Mouse (Mus musculus): ENCODE results near the gene Adamtsl3. TPM values are rescaled to one million over a fixed set of nuclear protein-coding genes. Genes with fewer than 3 reads are reported as not detected.

Gene Adamtsl3
- total RNA-seq (2014; rRNA removed) (4.2 and 4.3 TPM in 2 replicates), polyA plus RNA-seq (2015; fragmentation: Nextera tagmentation; extraction: Ambion mirVana) (0.91 and 1.2 TPM in 2 replicates)

GRCm38 (mm10) chr7:82335211-82336121 lies at the start of gene Adamtsl3:
Gene Adamtsl3 (plus strand): TSS chr7:82335694.
- peak; percentile 51 for DNase-seq (ENCODE audit: low spot score)
- peak within 1 kb of the TSS; percentile 74 for H3K4me2 ChIP-seq (ENCODE audit: low read depth, low read length, poor library complexity, severe bottlenecking)
- H3K36me3 ChIP-seq (ENCODE audit: insufficient read depth, low read length) = no peaks in the 10 kb centered on the region
- TF ChIP-seq CTCF (IDR thresholded peaks at IDR 0.05) = no peak
- peak; percentile 45 for ATAC-seq (ENCODE audit: low FRiP score)
- peak within 1 kb of the TSS; percentile 46 for H3K4me3 ChIP-seq (ENCODE audit: low read depth, low read length)
- H3K9ac ChIP-seq (replicated peaks; ENCODE audit: low read length, poor library complexity, severe bottlenecking) = peak within 1 kb of the TSS; percentile 39
- no peaks in the 10 kb centered on the region for H3K9me3 ChIP-seq (ENCODE audit: low read length)
- peaks cover 27% of the 10 kb centered on the region for H3K27me3 ChIP-seq (ENCODE audit: insufficient read depth, low read length)
- 1% methylated on average over 87 of the region's 95 CpGs for WGBS
- no peaks in the 10 kb centered on the region for H3K4me1 ChIP-seq (ENCODE audit: insufficient read depth, low read length)
- H3K27ac ChIP-seq (ENCODE audit: low read depth, low read length) = no peak within 1 kb of the TSS

DNA sequence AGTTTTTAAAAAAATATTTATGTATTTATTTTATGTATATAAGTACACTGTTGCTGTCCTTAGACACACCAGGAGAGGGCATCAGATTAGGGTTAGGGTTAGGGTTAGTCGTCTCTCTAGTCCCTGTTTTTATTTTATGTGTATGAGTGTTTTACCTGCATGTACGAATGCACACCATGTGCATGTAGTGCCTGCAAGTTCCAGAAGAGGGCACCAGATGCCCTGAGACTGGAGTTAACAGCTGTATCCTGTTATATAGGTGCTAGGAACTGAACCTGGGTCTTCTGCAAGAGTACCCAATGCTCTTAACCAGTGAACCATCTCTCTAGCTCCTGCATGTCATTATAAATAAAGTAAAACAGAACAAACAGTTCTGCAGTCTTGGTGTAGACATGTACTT lies 48.3 kb upstream of the Adamtsl3 start:
- H3K4me2 ChIP-seq (ENCODE audit: low read depth, low read length, poor library complexity, severe bottlenecking) = no peak overlapping the region
- H3K4me3 ChIP-seq (ENCODE audit: low read depth, low read length) = no peak overlapping the region
- WGBS = 97% methylated on average over 2 of the region's 2 CpGs
- no peak overlapping the region for H3K9ac ChIP-seq (replicated peaks; ENCODE audit: low read length, poor library complexity, severe bottlenecking)
- DNase-seq (ENCODE audit: low spot score) (no peak), ATAC-seq (ENCODE audit: low FRiP score) (no peak)
- H3K36me3 ChIP-seq (ENCODE audit: insufficient read depth, low read length) = peaks cover 4% of the 10 kb centered on the region; the same call in 1 of the 2 replicates
- TF ChIP-seq CTCF (IDR thresholded peaks at IDR 0.05) = peak; percentile 44
- no peaks in the 10 kb centered on the region for H3K27me3 ChIP-seq (ENCODE audit: insufficient read depth, low read length)
- no peaks in the 10 kb centered on the region for H3K9me3 ChIP-seq (ENCODE audit: low read length)
- no peaks in the 10 kb centered on the region for H3K4me1 ChIP-seq (ENCODE audit: insufficient read depth, low read length)
- no peak overlapping the region for H3K27ac ChIP-seq (ENCODE audit: low read depth, low read length)

DNA sequence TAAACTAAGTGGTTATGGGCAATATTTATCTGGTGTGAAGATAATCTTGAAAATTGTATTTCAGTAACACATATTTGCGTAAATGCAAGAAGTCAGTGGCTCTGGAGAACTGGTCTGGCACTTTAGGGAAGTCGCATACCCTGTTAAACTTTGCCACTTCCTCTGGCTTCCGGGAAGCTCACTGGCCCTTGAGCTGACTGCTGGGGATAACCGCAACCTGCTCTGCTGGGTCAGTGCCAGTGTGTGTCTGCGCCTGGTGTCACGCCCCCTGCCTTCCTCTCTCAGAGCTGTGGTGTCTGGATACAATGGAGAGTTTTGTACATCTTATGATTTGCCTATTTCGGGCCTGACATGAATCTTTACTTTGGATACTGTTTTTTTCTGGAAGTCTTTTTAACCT lies 42.1 kb upstream of the Adamtsl3 start:
- no peaks in the 10 kb centered on the region for H3K4me1 ChIP-seq (ENCODE audit: insufficient read depth, low read length)
- H3K27me3 ChIP-seq (ENCODE audit: insufficient read depth, low read length) = no peaks in the 10 kb centered on the region
- no peak for TF ChIP-seq CTCF (IDR thresholded peaks at IDR 0.05)
- H3K4me3 ChIP-seq (ENCODE audit: low read depth, low read length) = no peak overlapping the region
- no peak overlapping the region for H3K4me2 ChIP-seq (ENCODE audit: low read depth, low read length, poor library complexity, severe bottlenecking)
- peak; percentile 44 for DNase-seq (ENCODE audit: low spot score)
- H3K9me3 ChIP-seq (ENCODE audit: low read length) = no peaks in the 10 kb centered on the region
- peaks cover 6% of the 10 kb centered on the region; the same call in 1 of the 2 replicates for H3K36me3 ChIP-seq (ENCODE audit: insufficient read depth, low read length)
- no peak for ATAC-seq (ENCODE audit: low FRiP score)
- 78% methylated on average over 7 of the region's 7 CpGs for WGBS
- no peak overlapping the region for H3K9ac ChIP-seq (replicated peaks; ENCODE audit: low read length, poor library complexity, severe bottlenecking)
- no peak overlapping the region for H3K27ac ChIP-seq (ENCODE audit: low read depth, low read length)

GRCm38 (mm10) chr7:82294083-82294482 lies 41.4 kb upstream of the Adamtsl3 start:
- Histone ChIP-seq H3K4me1 (ENCODE audit: insufficient read depth, low read length) (no peaks in the 10 kb centered on the region), H3K36me3 (ENCODE audit: insufficient read depth, low read length) (peaks cover 6% of the 10 kb centered on the region; the same call in 1 of the 2 replicates), H3K4me3 (ENCODE audit: low read depth, low read length) (no peak overlapping the region), H3K27me3 (ENCODE audit: insufficient read depth, low read length) (no peaks in the 10 kb centered on the region), H3K9ac (replicated peaks; ENCODE audit: low read length, poor library complexity, severe bottlenecking) (no peak overlapping the region), H3K4me2 (ENCODE audit: low read depth, low read length, poor library complexity, severe bottlenecking) (no peak overlapping the region), H3K27ac (ENCODE audit: low read depth, low read length) (no peak overlapping the region), H3K9me3 (ENCODE audit: low read length) (no peaks in the 10 kb centered on the region)
- TF ChIP-seq CTCF (IDR thresholded peaks at IDR 0.05) = no peak
- DNase-seq (ENCODE audit: low spot score) = peak; percentile 13
- ATAC-seq (ENCODE audit: low FRiP score) = 0 out of 2 replicates have a peak, but pooled peaks have one; percentile 34
- 79% methylated on average over 10 of the region's 10 CpGs for WGBS

DNA sequence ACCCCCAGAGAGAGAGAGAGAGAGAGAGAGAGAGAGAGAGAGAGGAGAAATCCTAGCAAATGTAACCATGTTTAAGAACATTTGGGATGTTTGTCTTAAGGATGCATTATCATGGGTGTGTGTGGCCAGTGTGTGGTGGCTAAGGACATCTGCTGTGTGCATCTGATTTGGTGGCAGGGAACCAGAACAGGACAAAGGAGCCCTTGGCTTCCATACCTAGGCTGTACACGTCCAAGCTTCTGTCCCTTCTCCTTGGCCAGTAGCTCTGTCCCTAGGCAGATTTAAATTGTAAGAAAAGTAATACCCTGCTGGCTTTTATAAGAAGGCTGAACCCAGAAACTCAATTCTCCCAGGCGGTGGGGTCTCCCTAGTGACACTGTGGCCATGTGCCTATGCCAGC lies 40.9 kb upstream of the Adamtsl3 start:
- no peak for TF ChIP-seq CTCF (IDR thresholded peaks at IDR 0.05)
- Histone ChIP-seq H3K9ac (replicated peaks; ENCODE audit: low read length, poor library complexity, severe bottlenecking) (no peak overlapping the region), H3K27me3 (ENCODE audit: insufficient read depth, low read length) (no peaks in the 10 kb centered on the region), H3K4me1 (ENCODE audit: insufficient read depth, low read length) (no peaks in the 10 kb centered on the region), H3K4me2 (ENCODE audit: low read depth, low read length, poor library complexity, severe bottlenecking) (no peak overlapping the region), H3K4me3 (ENCODE audit: low read depth, low read length) (no peak overlapping the region), H3K27ac (ENCODE audit: low read depth, low read length) (no peak overlapping the region), H3K9me3 (ENCODE audit: low read length) (no peaks in the 10 kb centered on the region), H3K36me3 (ENCODE audit: insufficient read depth, low read length) (peaks cover 6% of the 10 kb centered on the region; the same call in 1 of the 2 replicates)
- ATAC-seq (ENCODE audit: low FRiP score) (no peak), DNase-seq (ENCODE audit: low spot score) (no peak)
- WGBS = 52% methylated on average over 2 of the region's 2 CpGs

DNA sequence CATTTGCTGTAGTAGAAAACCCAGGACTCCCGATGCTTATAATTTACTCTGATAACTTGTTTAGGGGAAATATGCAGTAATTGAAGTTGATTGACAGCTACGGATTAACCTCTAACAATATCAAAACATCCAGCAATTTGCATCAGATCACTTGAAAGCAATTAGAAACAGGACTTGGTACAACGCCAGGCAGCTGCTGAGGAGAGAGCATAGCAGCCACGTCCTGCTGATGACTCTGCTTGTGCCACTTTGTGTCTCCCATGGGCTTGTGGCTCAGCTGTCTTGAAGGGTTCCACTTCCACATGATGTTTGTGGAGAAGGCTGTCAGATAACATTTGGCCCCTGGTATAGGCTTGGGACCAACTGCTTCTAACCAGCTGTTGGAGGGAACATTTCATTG lies 27.1 kb upstream of the Adamtsl3 start:
- no peak for DNase-seq (ENCODE audit: low spot score)
- H3K4me3 ChIP-seq (ENCODE audit: low read depth, low read length) = no peak overlapping the region
- no peaks in the 10 kb centered on the region for H3K27me3 ChIP-seq (ENCODE audit: insufficient read depth, low read length)
- 58% methylated on average over 4 of the region's 4 CpGs for WGBS
- H3K27ac ChIP-seq (ENCODE audit: low read depth, low read length) = no peak overlapping the region
- H3K9ac ChIP-seq (replicated peaks; ENCODE audit: low read length, poor library complexity, severe bottlenecking) = no peak overlapping the region
- TF ChIP-seq CTCF (IDR thresholded peaks at IDR 0.05) = no peak
- H3K4me1 ChIP-seq (ENCODE audit: insufficient read depth, low read length) = no peaks in the 10 kb centered on the region
- H3K9me3 ChIP-seq (ENCODE audit: low read length) = no peaks in the 10 kb centered on the region
- no peak for ATAC-seq (ENCODE audit: low FRiP score)
- peaks cover 5% of the 10 kb centered on the region; the same call in 1 of the 2 replicates for H3K36me3 ChIP-seq (ENCODE audit: insufficient read depth, low read length)
- no peak overlapping the region for H3K4me2 ChIP-seq (ENCODE audit: low read depth, low read length, poor library complexity, severe bottlenecking)
